Mouse (Mus musculus): ENCODE results near the gene Bcl2l10. TPM values are rescaled to one million over a fixed set of nuclear protein-coding genes. Genes with fewer than 3 reads are reported as not detected.

Bcl2l10 gene
- polyA plus RNA-seq, 1 experiment from 2014 or later = 0.08 TPM

GRCm38 (mm10) chr9:75395971-75396370, 48.4 kb downstream of the Bcl2l10 start:
- DNase-seq (ENCODE audit: low read depth, low spot score) = no peak
- ChIA-PET POLR2A (no interaction called here), CTCF (no interaction called here)
- in situ Hi-C loops (cut with MboI; ENCODE audit: low pct_unique_long_range_greater_than_20kb) = no loop called here
- no peak for ATAC-seq
- no peaks in the 10 kb centered on the region for H3K27me3 ChIP-seq
- no peak for TF ChIP-seq CTCF (IDR thresholded peaks at IDR 0.05)

DNA sequence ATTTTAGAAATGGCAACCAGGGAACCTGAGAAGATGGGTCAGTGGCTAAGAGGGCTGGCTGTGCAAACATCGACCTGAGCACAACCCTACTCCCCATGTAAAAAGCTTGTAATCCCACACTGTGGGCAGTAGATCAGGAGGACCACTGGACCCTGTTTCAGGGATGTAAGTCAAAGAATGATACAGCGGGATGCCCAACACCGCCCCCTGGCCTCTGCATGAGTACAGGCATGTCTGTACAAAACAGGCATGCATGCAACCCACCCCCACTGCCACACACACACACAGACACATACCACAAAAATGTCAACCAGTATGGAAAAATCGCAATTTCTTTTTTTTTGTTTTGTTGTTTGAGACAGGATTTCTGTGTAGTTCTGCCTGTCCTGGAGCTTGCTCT, 51.5 kb downstream of the Bcl2l10 start:
- POLR2A ChIA-PET = no interaction called here
- no peak for DNase-seq (ENCODE audit: low read depth, low spot score)
- in situ Hi-C loops (cut with MboI; ENCODE audit: low pct_unique_long_range_greater_than_20kb) = no loop called here
- no peaks in the 10 kb centered on the region for H3K27me3 ChIP-seq
- ATAC-seq = no peak
- peak; percentile 36 for TF ChIP-seq CTCF (IDR thresholded peaks at IDR 0.05)
- CTCF ChIA-PET = no interaction called here

DNA sequence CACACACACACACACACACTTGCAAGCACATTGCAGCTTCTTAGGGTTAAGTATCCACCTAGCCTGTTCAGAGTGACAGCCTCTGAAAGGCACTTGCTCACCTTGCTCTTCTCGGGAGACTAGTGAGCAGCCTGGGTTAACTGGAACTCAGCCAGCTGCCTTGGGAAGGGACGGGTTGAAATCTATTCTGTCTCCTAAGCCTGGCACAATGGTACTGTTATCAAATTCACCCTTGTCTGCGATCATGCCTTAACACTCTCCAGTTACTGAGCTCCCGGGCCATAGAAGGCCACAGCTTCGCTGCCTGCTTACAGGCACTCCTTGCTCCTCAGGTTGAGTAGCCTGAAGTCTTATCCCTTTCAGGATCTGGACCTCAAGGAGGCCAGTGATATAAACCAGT, 53.1 kb downstream of the Bcl2l10 start:
- ChIA-PET POLR2A (no interaction called here), CTCF (interaction anchor here (0.9 to 1.3 kb wide), 3 partner anchors 7 to 118 kb away, joined by 3 to 4 read pairs (median 3); no protein-coding TSS in a partner anchor)
- ATAC-seq (no peak), DNase-seq (ENCODE audit: low read depth, low spot score) (no peak)
- no peaks in the 10 kb centered on the region for H3K27me3 ChIP-seq
- no peak for TF ChIP-seq CTCF (IDR thresholded peaks at IDR 0.05)
- in situ Hi-C loops (cut with MboI; ENCODE audit: low pct_unique_long_range_greater_than_20kb) = no loop called here

Other genes starting within 250 kb of the Bcl2l10 start
- gene Myo5c, start 115.7 kb upstream of the Bcl2l10 start, polyA plus RNA-seq (2021) = 20.1 TPM
- gene Gnb5, start 41.5 kb upstream of the Bcl2l10 start, polyA plus RNA-seq (2021) = 58.9 TPM
- 74.9 TPM for gene Mapk6, start 62.2 kb downstream of the Bcl2l10 start, polyA plus RNA-seq (2021)
- gene Leo1, start 93.8 kb downstream of the Bcl2l10 start, polyA plus RNA-seq (2021) = 38.3 TPM
- 83.5 TPM for gene Tmod3, start 211.9 kb downstream of the Bcl2l10 start, polyA plus RNA-seq (2021)